Comparison of ENCODE assay signal across 8 mouse cellular contexts in the genomic region with DNA sequence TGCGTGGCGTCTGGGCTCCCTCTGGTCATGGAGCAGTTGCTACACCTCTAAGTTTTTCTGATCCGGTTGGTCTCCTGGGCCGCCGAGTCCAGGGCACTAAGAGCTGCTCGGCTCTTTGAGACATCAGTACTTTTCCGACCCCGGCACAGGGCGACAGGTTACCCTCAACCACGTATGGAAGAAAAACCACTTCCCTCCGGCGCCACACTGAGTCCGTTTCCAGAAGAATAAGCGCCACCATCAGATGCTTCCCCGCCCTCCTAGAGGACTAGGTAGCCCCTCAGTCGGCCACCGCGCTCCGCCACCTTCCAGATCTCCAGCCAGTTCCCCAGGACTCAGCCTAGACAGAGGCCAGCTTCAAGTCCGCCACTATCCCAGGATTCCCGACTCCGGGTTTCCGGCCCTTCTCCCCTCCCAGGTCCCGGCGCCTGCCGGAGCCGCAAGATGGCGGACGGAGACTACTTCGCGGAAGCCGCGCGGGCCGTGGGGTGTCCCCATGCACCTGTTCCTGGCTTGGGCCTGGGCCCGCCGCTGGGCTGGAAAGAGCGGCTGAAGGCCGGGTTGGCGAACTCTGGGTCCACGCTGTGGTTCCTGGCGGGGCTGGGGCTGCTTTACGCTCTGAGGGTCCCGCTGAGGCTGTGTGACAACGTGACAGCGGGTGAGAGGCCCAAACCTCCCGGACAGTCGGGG. TPM values are rescaled to one million over a fixed set of nuclear protein-coding genes. Genes with fewer than 3 reads are reported as not detected.
A peak's percentile ranks its signal among the peaks of the same experiment; 100 is the strongest.
DNase-seq lines count a peak whose midpoint lies in the region; ATAC-seq lines count a peak whose summit lies in the region.

No protein-coding gene starts in this region.

- no peaks in the 10 kb centered on the region for H3K27me3 ChIP-seq in heart, embryonic 13.5 days (replicated peaks)
- no peaks in the 10 kb centered on the region for H3K27me3 ChIP-seq in liver, embryonic 12.5 days (replicated peaks)
- no peaks in the 10 kb centered on the region for H3K27me3 ChIP-seq in stomach, embryonic 15.5 days (replicated peaks)

- peak; percentile 76 for ATAC-seq in erythroid progenitor cell, adult 5-6 weeks (replicated peaks; ENCODE audit: low FRiP score, poor library complexity, severe bottlenecking)
- ATAC-seq in heart, embryonic 13.5 days (ENCODE audit: extremely low read depth, insufficient number of reproducible peaks, low FRiP score, low TSS enrichment), result peak; percentile 78
- peak; percentile 61 for ATAC-seq in liver, embryonic 12.5 days
- peak; percentile 88 for ATAC-seq in stomach, embryonic 15.5 days (ENCODE audit: insufficient read depth, low FRiP score, low read depth)

- no peaks in the 10 kb centered on the region for H3K9me3 ChIP-seq in heart, embryonic 13.5 days
- H3K9me3 ChIP-seq in liver, embryonic 12.5 days (replicated peaks), result no peaks in the 10 kb centered on the region
- no peaks in the 10 kb centered on the region for H3K9me3 ChIP-seq in stomach, embryonic 15.5 days

- H3K27ac ChIP-seq in heart, embryonic 13.5 days (replicated peaks), result peak overlapping the region; percentile 98
- peak overlapping the region; percentile 95 for H3K27ac ChIP-seq in liver, embryonic 12.5 days
- peak overlapping the region; percentile 94 for H3K27ac ChIP-seq in stomach, embryonic 15.5 days

- WGBS in heart, embryonic 13.5 days, result under 1% methylated on average over 48 of the region's 48 CpGs
- under 1% methylated on average over 48 of the region's 48 CpGs for WGBS in liver, embryonic 12.5 days (ENCODE audit: insufficient replicate concordance)
- under 1% methylated on average over 48 of the region's 48 CpGs for WGBS in stomach, embryonic 15.5 days

- H3K4me3 ChIP-seq in heart, embryonic 13.5 days, result peak overlapping the region; percentile 89
- H3K4me3 ChIP-seq in liver, embryonic 12.5 days, result peak overlapping the region; percentile 92
- peak overlapping the region; percentile 99 for H3K4me3 ChIP-seq in stomach, embryonic 15.5 days (replicated peaks)

- DNase-seq in CD4-positive helper T cell, adult 2 months (ENCODE audit: low read depth, low spot score), result peak; percentile 87
- peak; percentile 83 for DNase-seq in brain, embryonic 18.5 days (ENCODE audit: low read depth, low spot score)
- peak; percentile 95 for DNase-seq in kidney, postnatal 10 days
- DNase-seq in natural killer cell, adult 2 months (ENCODE audit: low spot score in 2 of 2), result peak; percentile 78 to 83

- peak overlapping the region; percentile 83 for H3K4me2 ChIP-seq in heart, embryonic 13.5 days
- peak overlapping the region; percentile 76 for H3K4me2 ChIP-seq in liver, embryonic 12.5 days
- H3K4me2 ChIP-seq in stomach, embryonic 15.5 days, result peak overlapping the region; percentile 72

- peak overlapping the region; percentile 95 for H3K9ac ChIP-seq in heart, embryonic 13.5 days
- H3K9ac ChIP-seq in liver, embryonic 12.5 days, result peak overlapping the region; percentile 96
- H3K9ac ChIP-seq in stomach, embryonic 15.5 days, result peak overlapping the region; percentile 99

- H3K36me3 ChIP-seq in heart, embryonic 13.5 days, result peaks cover 11% of the 10 kb centered on the region
- peaks cover 25% of the 10 kb centered on the region for H3K36me3 ChIP-seq in liver, embryonic 12.5 days
- no peaks in the 10 kb centered on the region for H3K36me3 ChIP-seq in stomach, embryonic 15.5 days

- peaks cover 43% of the 10 kb centered on the region for H3K4me1 ChIP-seq in heart, embryonic 13.5 days
- H3K4me1 ChIP-seq in liver, embryonic 12.5 days, result peaks cover 45% of the 10 kb centered on the region
- H3K4me1 ChIP-seq in stomach, embryonic 15.5 days, result peaks cover 11% of the 10 kb centered on the region

RNA-seq across cellular contexts. Expression of a gene that starts 0.5 kb away (rescaled TPM):
- total RNA-seq in erythroid progenitor cell, adult 5-6 weeks (2015; ENCODE audit: low replicate concordance), result 125 and 127 TPM in 2 replicates
- 73.6 and 89.7 TPM in 2 replicates for total RNA-seq in erythroid progenitor cell, adult 5-6 weeks (2017; ENCODE audit: low replicate concordance)
- 158 and 174 TPM in 2 replicates for polyA plus RNA-seq in heart, embryonic 13.5 days (2015; fragmentation: Nextera tagmentation; extraction: Ambion mirVana)
- polyA plus RNA-seq in liver, embryonic 12.5 days (2016; fragmentation: Nextera tagmentation; extraction: Ambion mirVana), result 121 and 123 TPM in 2 replicates
- 178 and 186 TPM in 2 replicates for polyA plus RNA-seq in stomach, embryonic 15.5 days (2015; fragmentation: Nextera tagmentation; extraction: Ambion mirVana)

RNA-seq across cellular contexts. Expression of a gene that starts 1.0 kb away (rescaled TPM):
- total RNA-seq in erythroid progenitor cell, adult 5-6 weeks (2015; ENCODE audit: low replicate concordance), result 18.9 and 28.1 TPM in 2 replicates
- total RNA-seq in erythroid progenitor cell, adult 5-6 weeks (2017; ENCODE audit: low replicate concordance), result 6.4 and 19.6 TPM in 2 replicates
- 23.2 and 27.8 TPM in 2 replicates for polyA plus RNA-seq in heart, embryonic 13.5 days (2015; fragmentation: Nextera tagmentation; extraction: Ambion mirVana)
- 16.2 and 19.3 TPM in 2 replicates for polyA plus RNA-seq in liver, embryonic 12.5 days (2016; fragmentation: Nextera tagmentation; extraction: Ambion mirVana)
- 34.4 and 37.5 TPM in 2 replicates for polyA plus RNA-seq in stomach, embryonic 15.5 days (2015; fragmentation: Nextera tagmentation; extraction: Ambion mirVana)

RNA-seq across cellular contexts. Expression of a gene that starts 46.4 kb away (rescaled TPM):
- 2.1 and 2.9 TPM in 2 replicates for total RNA-seq in erythroid progenitor cell, adult 5-6 weeks (2015; ENCODE audit: low replicate concordance)
- total RNA-seq in erythroid progenitor cell, adult 5-6 weeks (2017; ENCODE audit: low replicate concordance), result 0.64 and 3.6 TPM in 2 replicates
- 37.1 and 47.6 TPM in 2 replicates for polyA plus RNA-seq in heart, embryonic 13.5 days (2015; fragmentation: Nextera tagmentation; extraction: Ambion mirVana)
- 28.5 and 29.2 TPM in 2 replicates for polyA plus RNA-seq in liver, embryonic 12.5 days (2016; fragmentation: Nextera tagmentation; extraction: Ambion mirVana)
- polyA plus RNA-seq in stomach, embryonic 15.5 days (2015; fragmentation: Nextera tagmentation; extraction: Ambion mirVana), result 86.1 and 95.2 TPM in 2 replicates

Comparison
In these comparisons a context has a peak if more than half of its experiments do, and no peak if none do; other contexts are left out.
1. Peak in every context shown above with its lines: DNase-seq, ATAC-seq, H3K4me3 ChIP-seq and H3K27ac ChIP-seq.